Mouse (Mus musculus) left cerebral cortex, postnatal 14 days (tissue): ENCODE data around the gene Pla2g1b. TPM values are rescaled to one million over a fixed set of nuclear protein-coding genes. Genes with fewer than 3 reads are reported as not detected.

Experiments
- DNase-seq, 2 experiments: peaks; one replicate each; pipeline ENCODE4 v3.0.0; 2021 to 2022; ENCODE audit warnings: low spot score in 2 of 2, mixed read lengths in 1 of 2
- intact Hi-C: fragments of 180-260 bp; cut with DNase I; formaldehyde crosslinking; loops from one replicate; pipeline ENCODE4 v1.15.1; 2025
- long read RNA-seq, 2 experiments: library from polyadenylated mRNA; stranded (forward); transcript quantifications; one replicate each; pipeline ENCODE4 v2.0.0; 2021
- total RNA-seq, 2 experiments: library from RNA; stranded (reverse); gene quantifications; 2 replicates each; pipeline ENCODE4 v1.2.3; 2021

The Pla2g1b gene
- not detected for total RNA-seq
- long read RNA-seq, experiment 1, result 0 reads
- long read RNA-seq, experiment 2, result 0 reads

DNA sequence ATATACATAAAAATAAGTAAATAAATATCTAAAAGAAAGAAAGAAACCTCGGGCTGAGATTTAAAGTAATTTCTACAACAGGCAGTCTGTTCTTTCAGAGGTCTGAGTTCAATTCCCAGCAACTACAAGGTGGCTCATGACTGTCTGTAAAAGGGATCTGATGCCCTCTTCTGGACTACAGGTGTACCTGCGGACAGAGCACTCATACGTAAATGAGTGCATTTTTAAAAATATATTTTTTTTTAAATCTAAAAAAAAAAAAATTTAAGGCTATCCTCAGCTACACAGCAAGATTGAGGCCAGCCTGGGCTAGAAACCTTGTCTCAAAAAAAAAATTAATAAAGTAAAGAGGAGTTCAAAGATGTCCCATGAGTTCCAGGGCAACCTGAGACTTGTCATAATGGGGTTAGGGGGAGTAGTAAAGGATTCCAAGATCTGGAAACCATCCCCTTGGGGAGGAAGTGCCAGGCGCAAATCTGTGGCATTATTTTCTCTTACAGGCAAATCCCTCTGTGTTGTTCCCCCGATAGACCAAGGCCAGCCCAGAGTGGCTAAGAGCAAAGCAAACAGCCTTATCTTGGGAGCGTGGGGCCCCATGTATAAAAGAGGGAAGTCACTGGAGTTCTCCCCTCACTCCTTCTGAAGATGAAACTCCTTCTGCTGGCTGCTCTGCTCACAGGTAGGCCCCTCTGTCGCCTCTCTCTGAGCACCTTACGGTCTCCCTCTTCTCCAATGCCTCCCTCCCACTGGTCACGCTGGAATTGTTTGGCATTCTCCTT, at the start of gene Pla2g1b:
Gene Pla2g1b, plus strand, starts transcription at position 621 of the 779 bp plus-strand sequence.
- intact Hi-C loops, result no loop called here
- DNase-seq, result no peak

DNA sequence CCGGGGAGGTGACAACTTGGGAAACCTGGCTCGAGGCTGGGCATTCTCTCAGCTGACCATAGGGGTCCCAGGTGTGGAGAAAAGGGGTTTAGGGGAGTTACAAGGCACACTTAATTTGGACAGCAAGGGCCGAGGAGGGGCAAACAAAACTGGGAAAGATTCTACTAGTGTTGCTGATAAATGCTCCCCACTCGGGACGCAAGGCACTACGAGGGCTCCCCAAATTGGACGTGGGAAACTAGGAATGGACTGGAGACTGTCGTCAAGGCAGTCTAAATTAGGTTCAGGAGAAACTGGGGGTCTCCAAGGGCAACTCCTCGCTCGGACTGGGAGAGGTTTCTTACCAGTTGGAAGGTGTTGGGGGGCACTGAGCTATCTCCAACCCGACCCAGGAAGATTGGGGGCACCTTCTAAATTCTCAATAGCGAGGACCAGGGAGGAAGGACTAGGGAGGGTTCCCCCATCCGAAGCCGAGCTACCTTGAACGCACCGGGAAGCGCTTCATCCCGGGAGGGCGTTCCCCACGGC, 37.2 kb upstream of the Pla2g1b start:
- no peak for DNase-seq
- intact Hi-C loops, result no loop called here

GRCm38 (mm10) chr5:115429359-115430186, 36.5 kb upstream of the Pla2g1b start, which contains the start of gene Msi1:
Gene Msi1 (plus strand): TSS chr5:115429599.
- DNase-seq, result no peak
- intact Hi-C loops, result no loop called here

DNA sequence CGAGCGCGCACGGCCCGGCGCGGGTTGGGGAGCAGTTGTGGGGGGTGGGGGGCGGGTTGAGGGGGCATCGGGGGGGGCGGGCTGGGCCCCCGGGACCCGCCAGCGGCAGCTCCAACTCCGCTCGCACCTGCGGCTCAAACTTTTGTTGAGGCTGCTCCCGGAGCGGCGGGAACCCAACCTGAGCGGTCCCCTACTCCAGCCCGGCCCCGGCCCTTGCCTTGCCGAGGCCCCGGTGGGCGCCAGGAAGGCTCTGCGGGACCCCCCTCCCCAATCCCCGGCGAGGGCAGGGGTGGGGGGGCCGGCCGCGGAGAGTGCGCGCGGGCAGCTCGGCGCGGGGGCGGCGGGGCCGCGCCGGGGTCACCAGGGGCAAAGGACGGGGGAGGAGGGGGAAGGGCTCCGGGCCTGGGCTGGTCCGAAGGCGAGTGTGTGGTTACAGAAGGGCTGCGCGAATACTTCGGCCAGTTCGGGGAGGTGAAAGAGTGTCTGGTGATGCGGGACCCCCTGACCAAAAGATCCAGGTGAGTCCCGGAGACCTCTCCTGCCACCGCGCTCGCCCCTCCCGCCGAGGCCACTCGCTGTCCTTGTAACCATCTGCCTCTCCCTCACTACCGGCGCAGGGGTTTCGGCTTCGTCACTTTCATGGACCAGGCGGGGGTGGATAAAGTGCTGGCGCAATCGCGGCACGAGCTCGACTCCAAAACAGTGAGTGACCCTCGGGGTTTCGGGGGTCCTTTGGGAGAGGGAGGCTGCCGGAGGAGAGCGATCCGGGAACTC, 35.7 kb upstream of the Pla2g1b start:
- intact Hi-C loops, result no loop called here
- DNase-seq, result no peak

- intact Hi-C loops, result no loop called here
- DNase-seq, result peak in 1 of 2 experiments; percentile 34
Observed at GRCm38 (mm10) chr5:115431061-115431897, 34.8 kb upstream of the Pla2g1b start.

DNA sequence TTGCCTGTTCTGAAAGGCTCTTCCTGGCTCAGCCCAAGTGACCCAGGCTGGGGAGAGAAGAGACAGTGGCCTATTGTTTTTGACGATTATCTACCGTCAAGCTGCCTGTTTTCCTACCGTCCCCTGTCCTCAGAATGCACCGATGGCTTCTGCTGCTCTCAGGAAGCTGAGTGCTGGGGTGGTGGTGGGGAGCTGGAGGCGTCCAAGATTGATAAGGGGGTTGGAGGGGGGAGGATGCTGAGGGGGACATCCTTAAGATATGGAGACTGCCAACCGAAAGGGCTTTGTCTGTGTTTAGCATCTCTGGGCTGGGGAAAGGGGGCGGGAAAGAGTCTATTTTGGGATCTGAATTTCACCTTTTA, 34.2 kb upstream of the Pla2g1b start:
- DNase-seq, result no peak
- intact Hi-C loops, result no loop called here

DNA sequence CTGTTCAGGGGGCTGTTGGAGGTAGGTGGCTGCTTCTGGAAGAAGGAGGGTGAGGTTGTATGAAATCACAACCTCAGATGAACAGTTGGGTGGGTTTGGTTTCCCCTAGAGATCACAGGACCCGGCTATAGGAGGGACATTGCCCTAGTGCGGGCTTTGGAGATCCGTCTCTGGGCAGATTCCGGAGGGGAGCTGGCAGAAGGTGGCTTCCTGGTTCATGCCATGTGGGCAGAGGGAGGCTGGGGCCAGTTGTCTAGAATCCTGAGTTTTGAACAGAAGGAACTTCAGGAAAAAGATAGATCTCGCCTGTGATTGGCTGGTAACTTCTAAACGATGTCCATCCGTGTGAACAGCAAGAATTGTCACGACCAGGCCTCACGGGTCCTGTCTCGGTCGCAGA, 33.7 kb upstream of the Pla2g1b start:
- no peak for DNase-seq
- intact Hi-C loops, result no loop called here

GRCm38 (mm10) chr5:115433191-115433590, 32.9 kb upstream of the Pla2g1b start:
- intact Hi-C loops, result no loop called here

DNA sequence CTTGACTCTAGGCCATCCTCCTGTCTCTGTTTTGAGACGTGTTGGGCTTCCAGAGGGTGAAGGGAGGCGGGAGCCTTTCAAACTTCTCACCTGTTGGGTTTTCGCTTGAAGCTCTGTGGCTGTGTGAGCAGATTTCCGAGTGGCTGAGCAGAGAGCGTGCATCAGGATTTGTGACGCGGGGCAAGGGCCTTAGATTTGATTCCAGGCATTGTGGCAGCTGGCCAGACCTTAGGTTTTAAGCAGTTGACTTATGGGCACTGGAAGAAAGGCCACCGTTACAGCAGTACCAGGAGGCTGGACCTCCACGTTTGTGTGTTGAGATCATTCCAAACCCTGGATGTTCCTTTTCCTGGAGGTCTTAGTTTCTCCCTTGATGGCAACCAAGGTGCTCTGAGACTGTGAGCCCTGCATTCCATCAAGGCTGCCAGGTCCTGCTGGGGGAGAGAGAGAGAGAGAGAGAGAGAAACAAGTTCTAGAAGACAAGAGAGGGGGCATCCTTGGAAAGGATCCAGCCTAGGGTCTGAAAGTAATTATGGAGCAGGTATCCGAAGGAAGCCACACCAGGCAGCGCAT, 31.7 kb upstream of the Pla2g1b start:
- DNase-seq, result no peak
- intact Hi-C loops, result no loop called here

More at GRCm38 (mm10) chr5:115433191-115433590, 32.9 kb upstream of the Pla2g1b start:
- no peak for DNase-seq

DNA sequence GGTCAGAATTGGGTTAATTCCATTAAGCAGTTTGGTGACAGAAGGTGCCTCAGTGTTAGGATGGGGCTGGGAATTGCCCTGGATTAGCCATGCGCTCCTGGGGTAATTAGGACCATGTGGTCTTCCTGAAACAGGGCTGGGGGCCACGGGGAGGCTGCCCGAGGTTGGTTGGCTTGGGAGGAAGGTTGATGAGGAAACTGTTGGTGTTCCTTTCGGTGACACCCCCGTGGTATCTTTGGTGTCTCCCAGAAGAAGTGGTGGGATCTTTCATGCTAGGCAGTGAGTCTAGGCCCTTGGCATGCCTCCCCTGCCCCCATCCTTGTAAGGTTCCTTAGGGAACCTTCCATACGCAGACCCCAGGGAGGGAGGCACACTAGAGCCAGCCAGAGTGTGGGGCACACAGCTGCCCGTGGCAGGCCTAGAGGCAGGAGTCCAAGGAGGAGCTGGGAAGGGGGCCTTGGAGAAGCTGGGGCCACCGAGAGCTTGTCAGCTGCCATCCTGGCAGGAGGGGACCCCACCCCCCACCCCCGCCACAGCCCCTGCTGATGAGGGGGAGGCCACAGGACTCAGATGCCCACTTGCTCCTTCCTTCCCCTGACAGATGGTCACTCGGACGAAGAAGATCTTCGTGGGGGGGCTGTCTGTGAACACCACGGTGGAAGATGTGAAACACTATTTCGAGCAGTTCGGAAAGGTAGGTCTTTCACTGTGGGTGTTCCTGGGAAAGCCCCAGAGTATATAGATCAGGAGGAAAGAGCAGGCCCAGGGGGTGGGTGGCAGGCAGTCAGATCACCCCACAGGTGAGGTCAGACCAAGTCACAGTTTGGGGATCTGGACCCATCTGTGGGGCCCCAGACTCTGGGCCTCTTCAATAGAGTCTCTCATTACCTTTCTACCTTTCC, 31.0 kb upstream of the Pla2g1b start:
- intact Hi-C loops, result no loop called here
- DNase-seq, result no peak

DNA sequence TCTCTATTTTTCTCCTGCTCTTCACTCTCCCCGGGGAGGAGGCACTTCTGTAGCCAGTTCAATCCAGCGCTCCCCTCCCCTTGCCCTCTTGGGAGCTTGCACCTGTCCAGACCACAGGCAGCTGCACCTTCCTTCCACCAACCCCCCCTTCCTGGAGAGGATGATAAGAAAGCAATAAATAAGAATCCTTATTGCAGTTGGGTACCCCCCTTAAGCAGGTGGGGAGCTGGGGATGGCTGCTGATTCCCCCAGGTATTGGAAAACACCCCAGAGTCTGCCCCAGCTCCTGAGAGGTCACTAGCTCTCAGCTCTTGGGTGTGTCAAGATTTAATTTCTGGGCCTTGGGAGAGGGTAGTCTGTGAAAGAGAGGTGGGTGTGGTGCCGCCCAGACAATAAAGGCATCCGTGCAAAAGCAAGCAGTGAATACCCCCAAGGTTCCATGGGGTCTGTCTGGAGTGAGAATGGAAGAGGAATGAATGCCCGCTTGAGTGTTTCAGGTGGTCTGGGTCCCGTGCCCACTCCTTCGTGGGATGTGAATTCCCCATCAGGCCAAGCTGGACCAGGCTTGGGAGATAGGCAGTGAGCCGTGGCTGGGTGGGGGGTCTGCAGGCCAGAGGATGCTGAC, 30.2 kb upstream of the Pla2g1b start:
- intact Hi-C loops, result no loop called here
- no peak for DNase-seq

GRCm38 (mm10) chr5:115436421-115437124, 29.5 kb upstream of the Pla2g1b start:
- intact Hi-C loops, result no loop called here
- DNase-seq, result peak; percentile 89 to 93

DNA sequence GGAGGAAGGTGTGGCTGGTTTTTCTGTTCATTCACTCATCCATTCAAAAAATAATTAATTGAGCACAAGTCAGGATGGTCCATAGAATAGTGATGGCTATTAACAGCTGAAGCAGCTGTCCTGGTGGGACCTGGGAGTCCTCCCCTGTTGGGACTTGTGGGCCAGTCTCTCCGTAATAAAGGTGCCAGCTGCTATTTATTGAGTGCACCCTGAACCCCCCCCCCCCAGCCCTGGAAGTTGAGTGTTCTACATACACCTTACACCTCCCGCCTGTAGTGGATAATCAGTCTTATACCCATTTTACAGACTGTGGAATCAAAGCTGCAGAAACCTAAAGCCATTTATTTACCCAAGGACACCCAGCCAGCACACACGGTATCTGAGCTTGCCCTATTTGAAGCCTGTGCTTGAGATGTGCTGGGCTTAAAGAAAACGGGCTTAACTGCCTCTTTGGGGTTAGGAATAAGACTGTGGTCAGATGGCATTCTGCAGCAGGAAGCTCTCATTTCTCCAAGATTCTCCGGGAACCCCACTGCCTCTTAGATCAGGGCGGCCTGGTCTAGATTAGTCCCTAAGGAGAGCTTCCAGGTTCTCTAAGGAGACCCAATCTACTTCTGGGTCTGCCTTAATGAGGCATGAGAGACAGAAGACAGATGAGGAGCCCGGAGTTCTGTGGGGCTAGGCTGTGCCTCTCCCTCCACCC, 28.7 kb upstream of the Pla2g1b start:
- intact Hi-C loops, result no loop called here
- DNase-seq, result no peak

DNA sequence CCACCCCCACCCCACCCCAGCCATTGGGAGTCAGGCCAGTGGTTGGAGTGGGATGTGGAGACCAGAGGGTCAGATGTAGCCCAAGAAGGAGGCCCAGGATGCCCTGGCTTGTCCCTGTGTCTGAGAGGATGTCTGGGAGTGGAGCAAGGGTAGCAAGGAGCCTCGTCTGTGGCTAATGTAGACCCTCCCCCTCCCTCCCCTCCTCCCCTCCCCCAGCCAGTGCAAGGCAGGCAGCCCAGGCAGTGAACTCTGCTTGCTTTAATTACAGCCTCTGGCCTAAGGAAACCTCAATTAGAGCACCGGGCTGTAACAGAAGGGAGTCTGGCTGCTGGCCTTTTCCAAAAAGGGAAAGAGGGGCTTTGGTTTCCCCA, 28.1 kb upstream of the Pla2g1b start:
- intact Hi-C loops, result no loop called here
- DNase-seq, result no peak

DNA sequence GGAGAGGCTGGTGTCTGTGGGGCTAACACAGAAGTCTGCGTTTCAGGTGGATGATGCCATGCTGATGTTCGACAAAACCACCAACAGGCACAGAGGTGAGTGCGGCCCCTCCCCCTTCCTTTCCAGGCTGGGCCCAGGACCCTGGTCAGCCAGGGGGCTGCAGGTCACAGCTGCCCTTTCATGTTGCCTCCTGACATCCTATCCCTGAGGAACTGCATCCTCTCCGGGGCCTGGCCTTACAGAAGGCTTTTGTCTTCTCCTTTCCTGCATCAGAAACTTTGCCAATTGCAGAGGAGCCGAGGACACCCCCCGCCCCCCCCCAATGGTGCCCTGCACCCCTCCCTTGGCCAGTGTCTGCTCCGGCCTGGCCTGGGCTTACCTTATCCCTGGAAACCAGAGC, 27.4 kb upstream of the Pla2g1b start:
- intact Hi-C loops, result no loop called here
- no peak for DNase-seq
